Mouse (Mus musculus): ENCODE data around the gene Homer1. TPM values are rescaled to one million over a fixed set of nuclear protein-coding genes. Genes with fewer than 3 reads are reported as not detected.

Gene Homer1
- polyA plus RNA-seq, 2 experiments = 7.7 to 8.0 TPM

DNA sequence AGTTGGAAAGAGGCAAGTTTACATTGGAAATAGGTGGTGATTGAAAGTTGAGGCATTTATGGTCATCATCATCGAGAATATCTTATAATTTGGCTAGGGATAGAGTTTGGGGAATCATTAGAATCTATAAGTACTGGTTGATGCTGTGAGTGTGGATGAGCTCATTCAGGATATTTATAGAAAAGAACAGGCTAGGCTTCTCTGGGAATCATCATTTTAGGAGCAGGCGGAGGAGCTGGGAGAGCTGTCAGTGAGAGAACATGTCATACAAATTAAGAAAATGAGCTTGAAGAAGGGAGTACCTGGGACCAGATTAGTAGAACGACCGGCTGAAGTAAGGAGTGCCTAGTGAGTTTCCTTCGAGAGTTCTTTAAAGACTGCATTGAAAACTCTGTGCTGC is 20.7 kb downstream of the Homer1 start:
- Histone ChIP-seq H3K27ac (replicated peaks; ENCODE audit: low read depth, low read length) (no peak overlapping the region), H3K27me3 (ENCODE audit: control insufficient read depth, insufficient read depth, low read length) (no peaks in the 10 kb centered on the region), H3K9me3 (ENCODE audit: control insufficient read depth, low read length) (no peaks in the 10 kb centered on the region), H3K4me1 (ENCODE audit: control insufficient read depth, insufficient read depth, low read length) (no peaks in the 10 kb centered on the region), H3K4me3 (replicated peaks; ENCODE audit: low read length) (no peak overlapping the region), H3K9ac (ENCODE audit: low read depth, low read length, severe bottlenecking) (no peak overlapping the region), H3K36me3 (ENCODE audit: control insufficient read depth, insufficient read depth, low read length) (no peaks in the 10 kb centered on the region), H3K4me2 (replicated peaks; ENCODE audit: low read depth, low read length, severe bottlenecking) (no peak overlapping the region)
- ATAC-seq (ENCODE audit: low FRiP score, low read depth) (no peak), DNase-seq (ENCODE audit: low spot score) (no peak)
- TF ChIP-seq POLR2A (IDR thresholded peaks at IDR 0.05; ENCODE audit: borderline replicate concordance, extremely low read depth, insufficient read depth, insufficient read length) = no peak
- WGBS = 89% methylated on average over 5 of the region's 5 CpGs

DNA sequence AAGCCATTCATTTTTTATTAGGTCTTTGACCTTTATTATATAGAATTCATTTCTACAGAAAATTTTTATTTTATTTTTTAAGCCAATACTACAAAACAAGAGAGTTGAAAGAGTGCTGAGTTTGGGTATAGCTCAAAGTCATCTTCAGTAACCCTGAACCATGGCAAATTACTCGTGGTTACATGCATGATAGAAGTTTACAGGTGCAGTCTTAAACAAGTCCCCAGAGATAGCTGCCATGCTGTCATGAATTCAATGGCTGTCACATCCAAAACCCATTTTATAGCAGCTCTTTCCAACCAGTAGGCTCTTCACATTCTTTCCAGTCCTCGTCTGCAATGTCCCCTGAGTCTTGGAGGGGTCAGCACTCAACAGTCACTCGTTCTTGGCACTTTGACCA is 26.9 kb downstream of the Homer1 start:
- Histone ChIP-seq H3K27ac (replicated peaks; ENCODE audit: low read depth, low read length) (no peak overlapping the region), H3K9ac (ENCODE audit: low read depth, low read length, severe bottlenecking) (no peak overlapping the region), H3K36me3 (ENCODE audit: control insufficient read depth, insufficient read depth, low read length) (no peaks in the 10 kb centered on the region), H3K4me2 (replicated peaks; ENCODE audit: low read depth, low read length, severe bottlenecking) (no peak overlapping the region), H3K4me3 (replicated peaks; ENCODE audit: low read length) (no peak overlapping the region), H3K4me1 (ENCODE audit: control insufficient read depth, insufficient read depth, low read length) (no peaks in the 10 kb centered on the region), H3K9me3 (ENCODE audit: control insufficient read depth, low read length) (0 out of 2 replicates have a peak, but pooled peaks cover 3% of the 10 kb centered on the region), H3K27me3 (ENCODE audit: control insufficient read depth, insufficient read depth, low read length) (no peaks in the 10 kb centered on the region)
- TF ChIP-seq POLR2A (IDR thresholded peaks at IDR 0.05; ENCODE audit: borderline replicate concordance, extremely low read depth, insufficient read depth, insufficient read length) = no peak
- DNase-seq (ENCODE audit: low spot score) = no peak
- ATAC-seq (ENCODE audit: low FRiP score, low read depth) = no peak
- WGBS = 72% methylated on average over 3 of the region's 3 CpGs

DNA sequence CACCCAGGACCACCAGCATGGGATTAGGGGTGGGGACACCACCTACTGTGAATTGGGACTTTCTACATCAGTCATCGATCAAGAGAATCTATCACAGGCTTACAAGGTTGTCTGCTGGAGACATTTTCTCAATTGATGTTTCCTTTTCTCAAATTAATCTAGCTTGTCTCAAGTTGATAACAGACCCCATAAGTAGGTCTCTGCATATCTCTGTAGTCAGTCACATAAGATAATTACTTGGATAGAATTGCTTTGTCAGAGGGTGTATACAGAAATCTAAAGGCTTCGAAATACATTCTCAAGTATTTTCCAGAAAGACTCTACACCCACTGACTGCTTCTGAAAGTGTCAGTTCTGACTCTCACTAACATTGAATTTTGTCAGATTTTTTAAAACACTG is 32.3 kb downstream of the Homer1 start:
- TF ChIP-seq POLR2A (IDR thresholded peaks at IDR 0.05; ENCODE audit: borderline replicate concordance, extremely low read depth, insufficient read depth, insufficient read length) = no peak
- DNase-seq (ENCODE audit: low spot score) (no peak), ATAC-seq (ENCODE audit: low FRiP score, low read depth) (no peak)
- Histone ChIP-seq H3K9ac (ENCODE audit: low read depth, low read length, severe bottlenecking) (no peak overlapping the region), H3K27ac (replicated peaks; ENCODE audit: low read depth, low read length) (no peak overlapping the region), H3K4me2 (replicated peaks; ENCODE audit: low read depth, low read length, severe bottlenecking) (no peak overlapping the region), H3K36me3 (ENCODE audit: control insufficient read depth, insufficient read depth, low read length) (no peaks in the 10 kb centered on the region), H3K27me3 (ENCODE audit: control insufficient read depth, insufficient read depth, low read length) (no peaks in the 10 kb centered on the region), H3K9me3 (ENCODE audit: control insufficient read depth, low read length) (0 out of 2 replicates have a peak, but pooled peaks cover 3% of the 10 kb centered on the region), H3K4me1 (ENCODE audit: control insufficient read depth, insufficient read depth, low read length) (no peaks in the 10 kb centered on the region), H3K4me3 (replicated peaks; ENCODE audit: low read length) (no peak overlapping the region)
- WGBS = 89% methylated on average over 2 of the region's 2 CpGs

DNA sequence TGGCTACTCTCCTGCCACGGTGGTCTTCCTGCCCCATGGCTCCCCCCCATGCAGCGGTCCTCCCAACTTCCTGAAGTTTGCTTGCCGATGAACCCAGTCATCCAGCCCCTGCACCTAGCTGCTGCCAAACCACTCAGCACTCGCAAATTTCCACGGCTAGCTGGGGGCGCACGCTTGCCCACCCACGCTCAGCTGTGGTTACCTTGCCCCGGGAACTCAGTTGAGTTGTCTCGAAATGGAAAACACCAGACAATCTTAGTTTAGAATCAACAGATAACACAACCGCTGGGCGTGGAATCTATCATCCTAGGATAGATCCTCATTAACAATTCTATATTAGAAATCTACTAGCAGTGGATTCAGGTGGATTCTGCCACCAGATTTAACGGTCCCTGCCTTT is 33.1 kb downstream of the Homer1 start:
- Histone ChIP-seq H3K4me2 (replicated peaks; ENCODE audit: low read depth, low read length, severe bottlenecking) (no peak overlapping the region), H3K4me3 (replicated peaks; ENCODE audit: low read length) (no peak overlapping the region), H3K27me3 (ENCODE audit: control insufficient read depth, insufficient read depth, low read length) (no peaks in the 10 kb centered on the region), H3K36me3 (ENCODE audit: control insufficient read depth, insufficient read depth, low read length) (no peaks in the 10 kb centered on the region), H3K9ac (ENCODE audit: low read depth, low read length, severe bottlenecking) (no peak overlapping the region), H3K27ac (replicated peaks; ENCODE audit: low read depth, low read length) (no peak overlapping the region), H3K4me1 (ENCODE audit: control insufficient read depth, insufficient read depth, low read length) (no peaks in the 10 kb centered on the region), H3K9me3 (ENCODE audit: control insufficient read depth, low read length) (0 out of 2 replicates have a peak, but pooled peaks cover 3% of the 10 kb centered on the region)
- no peak for ATAC-seq (ENCODE audit: low FRiP score, low read depth)
- no peak for DNase-seq (ENCODE audit: low spot score)
- WGBS = 85% methylated on average over 13 of the region's 13 CpGs
- TF ChIP-seq POLR2A (IDR thresholded peaks at IDR 0.05; ENCODE audit: borderline replicate concordance, extremely low read depth, insufficient read depth, insufficient read length) = no peak

DNA sequence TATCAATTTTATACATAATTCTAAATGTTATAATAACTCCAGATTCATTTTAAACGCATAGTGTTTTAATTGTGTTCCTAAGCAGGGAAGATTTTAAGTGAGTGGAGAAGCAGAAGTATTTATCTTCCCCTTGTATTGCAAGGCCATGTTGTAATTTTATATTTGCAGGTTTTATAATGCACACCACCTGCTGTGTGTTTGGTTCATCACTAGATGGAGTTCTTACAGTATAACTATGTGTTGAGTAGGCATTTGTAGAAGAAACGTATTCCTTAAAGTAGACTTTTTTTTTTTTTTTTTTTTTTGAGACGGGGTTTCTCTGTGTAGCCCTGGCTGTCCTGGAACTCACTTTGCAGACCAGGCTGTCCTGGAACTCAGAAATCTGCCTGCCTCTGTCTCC is 35.9 kb downstream of the Homer1 start:
- Histone ChIP-seq H3K4me2 (replicated peaks; ENCODE audit: low read depth, low read length, severe bottlenecking) (no peak overlapping the region), H3K27ac (replicated peaks; ENCODE audit: low read depth, low read length) (no peak overlapping the region), H3K9ac (ENCODE audit: low read depth, low read length, severe bottlenecking) (no peak overlapping the region), H3K4me1 (ENCODE audit: control insufficient read depth, insufficient read depth, low read length) (peaks cover 5% of the 10 kb centered on the region; the same call in 1 of the 2 replicates), H3K27me3 (ENCODE audit: control insufficient read depth, insufficient read depth, low read length) (no peaks in the 10 kb centered on the region), H3K9me3 (ENCODE audit: control insufficient read depth, low read length) (0 out of 2 replicates have a peak, but pooled peaks cover 3% of the 10 kb centered on the region), H3K36me3 (ENCODE audit: control insufficient read depth, insufficient read depth, low read length) (no peaks in the 10 kb centered on the region), H3K4me3 (replicated peaks; ENCODE audit: low read length) (no peak overlapping the region)
- no peak for ATAC-seq (ENCODE audit: low FRiP score, low read depth)
- 65% methylated on average over 3 of the region's 3 CpGs for whole genome bisulfite sequencing
- DNase-seq (ENCODE audit: low spot score) = no peak
- TF ChIP-seq POLR2A (IDR thresholded peaks at IDR 0.05; ENCODE audit: borderline replicate concordance, extremely low read depth, insufficient read depth, insufficient read length) = no peak

DNA sequence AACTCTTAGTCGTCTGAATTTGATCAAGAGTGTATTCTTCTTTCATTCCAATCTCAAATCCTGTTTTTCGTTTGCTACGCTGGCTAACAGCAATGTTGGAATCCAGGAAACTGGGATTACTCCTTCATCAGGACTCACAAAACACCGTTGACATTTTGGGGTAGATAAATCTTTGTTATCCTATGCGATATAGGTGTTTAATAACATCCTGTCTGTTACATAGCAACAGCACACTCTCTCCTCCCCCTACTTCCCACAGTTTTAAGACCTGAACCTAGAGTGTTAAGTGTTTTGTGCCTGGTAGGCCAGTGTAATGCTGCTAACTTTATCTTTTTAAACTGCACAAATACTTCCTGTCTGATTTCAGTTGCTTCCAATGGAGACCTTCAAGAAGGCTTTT is 39.0 kb downstream of the Homer1 start:
- ATAC-seq (ENCODE audit: low FRiP score, low read depth) = peak; percentile 71; the same call in 1 of the 2 replicates
- no peaks in the 10 kb centered on the region for H3K9me3 ChIP-seq (ENCODE audit: control insufficient read depth, low read length)
- H3K36me3 ChIP-seq (ENCODE audit: control insufficient read depth, insufficient read depth, low read length) = 0 out of 2 replicates have a peak, but pooled peaks cover 4% of the 10 kb centered on the region
- no peak for DNase-seq (ENCODE audit: low spot score)
- no peak for TF ChIP-seq POLR2A (IDR thresholded peaks at IDR 0.05; ENCODE audit: borderline replicate concordance, extremely low read depth, insufficient read depth, insufficient read length)
- H3K27me3 ChIP-seq (ENCODE audit: control insufficient read depth, insufficient read depth, low read length) = no peaks in the 10 kb centered on the region
- no peak overlapping the region for H3K4me2 ChIP-seq (replicated peaks; ENCODE audit: low read depth, low read length, severe bottlenecking)
- H3K9ac ChIP-seq (ENCODE audit: low read depth, low read length, severe bottlenecking) = no peak overlapping the region
- H3K27ac ChIP-seq (replicated peaks; ENCODE audit: low read depth, low read length) = no peak overlapping the region
- 20% methylated on average over 5 of the region's 5 CpGs for WGBS
- no peak overlapping the region for H3K4me3 ChIP-seq (replicated peaks; ENCODE audit: low read length)
- peaks cover 5% of the 10 kb centered on the region; the same call in 1 of the 2 replicates for H3K4me1 ChIP-seq (ENCODE audit: control insufficient read depth, insufficient read depth, low read length)

All from limb, embryonic 14.5 days (tissue).